Mouse (Mus musculus): ENCODE measurements around the gene Nudt9.
"Not testable (repeated sequence)": the region's sequence is repeated elsewhere in the genome, so short reads cannot be mapped to it uniquely, and the experiment has no call there.

The Nudt9 gene

GRCm38 (mm10) chr5:104046256-104047199 lies at the start of gene Nudt9:
Nudt9 (plus strand) TSS chr5:104046306.
- DNase-seq (ENCODE audit: low read depth, low spot score) = peak; percentile 99

- no peak for DNase-seq (ENCODE audit: low read depth, low spot score)
Measured at GRCm38 (mm10) chr5:103998739-103999138, 47.4 kb upstream of the Nudt9 start.

DNA sequence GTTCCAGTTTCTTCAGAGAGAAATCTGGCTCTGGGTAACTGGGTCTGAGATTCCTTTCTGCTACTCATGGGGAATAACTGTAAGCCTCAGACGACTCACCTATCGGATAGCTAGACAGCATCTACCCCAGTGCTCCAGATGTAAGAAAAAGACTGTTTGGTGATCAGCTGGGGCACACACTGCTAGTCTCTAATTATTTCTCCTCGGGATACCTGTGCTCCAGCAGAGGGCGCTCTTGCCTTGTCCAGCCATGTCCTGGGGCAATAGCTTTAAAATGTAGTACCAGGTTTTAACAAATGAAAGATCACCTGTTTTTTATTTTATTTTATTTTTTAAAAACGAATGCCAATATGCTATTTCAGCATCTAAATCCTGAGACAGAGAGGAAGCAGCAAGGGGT lies 46.4 kb upstream of the Nudt9 start:
- peak; percentile 90 for DNase-seq (ENCODE audit: low read depth, low spot score)

DNA sequence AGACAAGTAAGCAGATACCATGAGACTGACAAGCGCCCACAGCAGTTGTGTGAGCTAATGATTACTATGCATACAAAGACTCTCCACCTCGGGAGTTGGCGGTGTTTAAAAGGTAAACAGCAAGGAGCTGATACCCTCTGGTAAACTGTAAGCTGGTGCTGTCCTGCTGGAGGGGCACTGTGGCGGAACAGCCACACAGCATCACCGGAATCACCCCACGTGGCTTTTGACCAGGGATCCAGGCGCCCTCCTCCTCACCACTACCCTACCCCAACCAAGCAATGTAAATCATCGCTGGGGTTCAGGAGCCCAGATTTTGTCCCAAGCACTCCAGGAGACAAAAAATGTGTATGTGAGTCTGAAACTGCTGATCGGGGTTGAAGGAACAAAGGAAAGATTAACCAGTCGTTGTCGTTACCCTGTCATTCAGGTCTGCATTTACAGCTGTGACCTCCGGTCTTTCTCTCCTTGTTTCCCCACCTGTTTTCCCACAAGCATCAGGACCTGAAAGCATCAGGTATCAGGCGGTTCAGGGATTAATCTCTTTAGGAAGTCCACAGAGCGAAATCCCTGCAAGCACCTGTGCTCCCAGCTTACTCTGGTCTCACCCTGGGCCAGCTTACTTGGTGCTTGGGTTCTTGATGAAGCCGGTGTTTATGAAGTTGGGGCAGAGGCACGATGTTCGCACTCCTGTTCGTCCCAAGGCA lies 43.4 kb upstream of the Nudt9 start:
- no peak for DNase-seq (ENCODE audit: low read depth, low spot score)

DNA sequence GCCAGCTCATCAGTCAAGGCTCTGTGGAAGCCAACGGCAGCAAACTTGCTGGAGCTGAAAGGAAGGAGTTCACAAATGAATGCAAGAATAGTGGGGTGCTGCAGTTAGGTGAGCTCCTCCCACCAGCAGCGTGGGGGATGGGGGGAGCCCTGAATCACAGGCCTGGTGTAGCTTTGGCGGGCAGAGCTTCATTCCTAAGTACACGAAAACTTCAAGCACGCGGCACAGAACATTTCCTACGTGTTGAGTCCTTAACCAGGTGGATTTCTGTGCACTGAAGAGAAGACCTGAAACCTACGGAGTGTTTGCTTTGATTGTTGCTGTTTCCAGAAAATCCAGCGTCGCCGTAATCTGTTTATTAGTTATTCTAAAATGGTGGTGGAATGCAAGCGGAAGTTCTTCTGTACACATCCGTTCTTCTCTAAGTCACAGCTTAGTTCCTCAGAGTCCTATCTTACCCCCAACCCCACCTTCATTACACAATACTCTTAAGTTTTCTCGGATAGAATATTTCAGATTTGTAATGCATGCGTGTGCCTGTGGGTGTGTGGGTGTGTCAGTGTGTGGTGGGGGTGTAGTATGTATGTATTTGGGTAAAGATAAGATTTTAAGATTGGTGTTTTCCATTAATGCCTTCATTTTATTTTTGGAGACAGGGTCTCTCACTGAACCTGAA lies 42.7 kb upstream of the Nudt9 start:
- DNase-seq (ENCODE audit: low read depth, low spot score) = no peak

GRCm38 (mm10) chr5:104003955-104004354 lies 42.2 kb upstream of the Nudt9 start:
- DNase-seq (ENCODE audit: low read depth, low spot score) = no peak

DNA sequence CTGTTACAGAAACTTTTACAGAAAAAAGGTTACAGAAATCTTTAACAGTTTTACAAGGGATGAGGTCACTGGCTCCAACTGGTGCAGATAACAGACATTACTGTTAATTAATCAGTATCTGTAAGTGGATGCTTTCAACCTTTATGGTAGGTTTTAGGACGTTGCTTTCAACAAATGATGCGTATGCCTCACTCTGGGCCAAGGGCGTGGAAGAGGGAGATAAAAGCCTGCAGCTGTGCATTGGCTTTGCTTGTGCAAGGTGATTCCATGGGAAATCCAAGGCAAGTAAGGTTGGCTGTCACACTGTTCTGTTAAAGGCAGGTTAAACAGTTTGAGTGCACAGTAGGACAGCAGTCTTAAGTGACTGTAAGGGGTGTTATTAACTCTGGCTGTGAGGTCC lies 39.3 kb upstream of the Nudt9 start:
- no peak for DNase-seq (ENCODE audit: low read depth, low spot score)

DNA sequence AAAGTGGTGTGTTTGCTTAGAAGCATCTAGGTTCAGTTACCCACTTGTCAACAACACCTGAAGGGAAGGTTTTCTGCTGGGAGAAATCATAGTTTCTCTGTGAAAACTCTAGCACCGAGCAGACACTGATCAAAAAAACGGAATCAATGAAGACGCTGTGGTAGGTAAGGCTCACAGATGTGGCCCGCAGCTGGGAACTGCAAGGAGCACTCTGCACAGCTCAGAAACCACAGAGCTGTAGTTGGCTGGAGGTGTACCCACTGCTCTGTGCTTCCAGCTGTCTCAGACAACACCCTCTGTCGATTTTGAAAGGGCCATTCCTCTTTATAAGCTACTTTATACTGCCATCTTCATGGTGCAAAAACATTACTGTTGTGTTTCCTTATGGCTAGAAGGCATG lies 38.3 kb upstream of the Nudt9 start:
- no peak for DNase-seq (ENCODE audit: low read depth, low spot score)

DNA sequence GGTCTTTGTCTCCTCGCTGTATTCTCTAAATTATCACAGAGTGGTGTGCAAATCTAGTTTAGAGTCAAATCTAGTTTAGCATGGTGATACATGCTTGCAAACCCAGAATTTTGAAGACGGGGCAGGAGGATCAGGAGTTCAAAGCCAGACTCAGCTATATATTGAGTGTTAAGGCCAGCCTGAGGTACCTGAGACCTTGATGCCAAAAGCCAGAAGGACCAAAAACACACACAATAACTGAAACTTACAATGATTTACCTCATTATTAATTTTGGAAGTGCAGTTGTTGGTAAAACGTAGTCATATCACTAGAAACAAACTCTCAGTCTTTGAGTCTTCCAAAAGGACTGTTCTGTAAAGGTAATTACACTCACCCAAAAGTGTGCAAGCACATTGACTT lies 36.7 kb upstream of the Nudt9 start:
- no peak for DNase-seq (ENCODE audit: low read depth, low spot score)

- no peak for DNase-seq (ENCODE audit: low read depth, low spot score)
Measured at GRCm38 (mm10) chr5:104010261-104010660, 35.8 kb upstream of the Nudt9 start.

- DNase-seq (ENCODE audit: low read depth, low spot score) = no peak
Measured at GRCm38 (mm10) chr5:104011419-104011818, 34.7 kb upstream of the Nudt9 start.

- DNase-seq (ENCODE audit: low read depth, low spot score) = peak; percentile 66
Measured at GRCm38 (mm10) chr5:104021597-104022378, 24.3 kb upstream of the Nudt9 start, which contains the start of gene Hsd17b11. Hsd17b11 (minus strand) TSS chr5:104021919.

DNA sequence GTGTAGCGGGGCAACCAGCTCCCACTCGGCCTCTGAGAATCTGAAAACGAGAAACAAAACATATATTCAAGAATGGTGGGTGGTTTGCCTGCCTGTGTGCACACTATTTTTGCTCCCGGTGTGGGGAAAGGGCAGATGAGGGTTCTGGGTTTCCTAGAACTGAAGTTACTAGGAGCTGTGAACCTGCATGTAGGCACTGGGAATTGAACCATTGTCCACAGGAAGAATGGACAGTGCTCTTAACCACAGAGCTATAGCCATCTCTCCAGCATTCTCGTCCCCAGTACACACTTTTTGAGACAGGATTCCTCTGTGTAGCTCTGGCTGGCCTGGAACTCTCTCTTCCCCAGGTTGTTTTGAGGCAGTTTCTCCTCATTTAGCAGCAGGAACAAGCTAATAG lies 23.5 kb upstream of the Nudt9 start:
- no peak for DNase-seq (ENCODE audit: low read depth, low spot score)

GRCm38 (mm10) chr5:104023289-104024020 lies 22.7 kb upstream of the Nudt9 start:
- no peak for DNase-seq (ENCODE audit: low read depth, low spot score)

- not testable (repeated sequence) for DNase-seq (ENCODE audit: low read depth, low spot score)
Measured at GRCm38 (mm10) chr5:104024193-104024592, 21.9 kb upstream of the Nudt9 start.

- no peak for DNase-seq (ENCODE audit: low read depth, low spot score)
Measured at GRCm38 (mm10) chr5:104024762-104025161, 21.3 kb upstream of the Nudt9 start.

DNA sequence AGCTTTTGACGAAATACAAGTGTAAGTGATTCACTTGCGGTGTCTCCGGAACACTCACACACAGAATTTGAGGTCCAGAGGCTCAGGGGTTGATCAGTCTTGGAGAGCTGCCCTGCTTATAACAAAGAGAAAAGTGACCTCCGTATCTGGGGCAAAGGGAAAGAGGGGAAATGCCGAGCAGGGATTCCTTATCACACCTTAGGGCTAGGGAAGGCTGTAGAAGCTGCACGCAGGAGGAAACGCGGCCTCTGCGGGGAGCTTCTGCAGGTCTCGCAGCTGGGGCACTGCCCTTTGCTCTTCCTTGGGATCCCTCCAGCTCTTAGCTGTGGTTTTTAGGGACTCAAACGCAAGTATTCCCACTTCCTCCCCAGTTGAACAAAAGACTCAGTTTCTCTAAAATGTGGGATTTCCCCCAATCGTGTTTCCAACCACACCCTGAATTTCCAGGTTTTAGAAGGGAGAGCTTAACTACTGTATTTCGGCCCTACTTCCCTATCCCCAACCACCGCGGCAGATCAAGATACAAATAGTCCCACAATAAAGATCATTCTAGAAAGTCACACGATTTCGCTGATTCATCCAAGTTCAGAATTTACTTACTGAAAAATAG lies 20.8 kb upstream of the Nudt9 start:
- DNase-seq (ENCODE audit: low read depth, low spot score) = no peak

- DNase-seq (ENCODE audit: low read depth, low spot score) = no peak
Measured at GRCm38 (mm10) chr5:104032434-104033097, 13.5 kb upstream of the Nudt9 start.

GRCm38 (mm10) chr5:104035066-104035465 lies 11.0 kb upstream of the Nudt9 start:
- DNase-seq (ENCODE audit: low read depth, low spot score) = no peak

- no peak for DNase-seq (ENCODE audit: low read depth, low spot score)
Measured at GRCm38 (mm10) chr5:104035824-104036223, 10.3 kb upstream of the Nudt9 start.
